Mouse (Mus musculus) left cerebral cortex, postnatal 4 days (tissue): ENCODE data around the gene Nfya. TPM values are rescaled to one million over a fixed set of nuclear protein-coding genes. Genes with fewer than 3 reads are reported as not detected.

Experiments used
- DNase-seq: peaks from one replicate; pipeline ENCODE4 v3.0.0-alpha.2; 2022
- intact Hi-C: fragments of 180-260 bp; cut with DNase I; formaldehyde crosslinking; loops from one replicate; pipeline ENCODE4 v1.15.1; 2025
- total RNA-seq, 2 experiments: library from RNA; stranded (reverse); gene quantifications; 2 replicates each; pipeline ENCODE4 v1.2.3; 2021

Nfya gene
- 10 to 100 TPM; 60.9 to 70.9 TPM for total RNA-seq

DNA sequence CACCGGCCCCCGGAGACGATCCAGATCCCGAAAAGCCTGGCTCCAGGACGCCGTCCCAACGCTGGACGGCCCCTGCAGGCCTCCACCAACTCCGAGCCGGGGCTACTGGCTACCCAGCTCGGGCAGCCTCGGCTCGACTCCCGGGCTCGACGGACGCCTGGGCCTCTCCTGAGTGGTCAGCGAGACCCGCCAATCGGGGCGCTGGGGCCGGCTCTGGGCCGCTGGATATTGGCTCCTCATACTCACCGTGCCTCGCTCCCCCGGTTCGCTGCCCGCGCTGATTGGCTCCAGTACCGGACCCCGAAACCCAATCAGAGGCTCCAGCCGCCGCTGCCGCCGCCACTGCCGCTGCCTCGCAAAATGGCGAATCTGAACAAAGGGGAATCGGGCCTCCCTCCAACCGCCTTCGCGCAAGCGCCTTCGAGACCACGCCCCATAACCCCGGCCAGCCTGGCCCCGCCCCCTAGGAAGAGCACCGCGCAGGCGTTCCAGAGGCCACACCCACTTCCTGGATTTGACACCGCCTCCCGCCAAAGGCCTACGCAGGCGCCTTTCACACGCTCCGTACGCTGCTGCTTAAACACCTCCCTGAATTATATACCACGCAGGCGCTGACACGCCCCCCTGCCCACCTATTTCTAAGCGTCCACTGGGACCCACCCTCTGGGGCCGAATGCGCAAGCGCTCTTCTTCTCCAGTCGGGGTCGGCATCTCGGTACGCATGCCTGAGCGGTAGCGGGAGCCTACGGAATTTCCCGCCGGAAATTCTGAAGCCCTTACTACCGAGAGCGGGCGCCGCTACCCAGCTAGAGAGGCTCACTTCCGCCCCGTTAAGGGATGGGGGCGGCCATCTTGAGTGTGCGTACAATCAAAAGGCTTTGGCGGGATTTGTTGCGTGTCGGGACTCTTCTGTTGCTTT, at the start of gene Nfya, which contains the start of gene Oard1:
Gene Nfya, minus strand, starts transcription at position 527 of the 919 bp plus-strand sequence.
Gene Oard1, plus strand, starts transcription at position 635 of the 919 bp plus-strand sequence.
- intact Hi-C loops: no loop called here
- peak; percentile 100 for DNase-seq

DNA sequence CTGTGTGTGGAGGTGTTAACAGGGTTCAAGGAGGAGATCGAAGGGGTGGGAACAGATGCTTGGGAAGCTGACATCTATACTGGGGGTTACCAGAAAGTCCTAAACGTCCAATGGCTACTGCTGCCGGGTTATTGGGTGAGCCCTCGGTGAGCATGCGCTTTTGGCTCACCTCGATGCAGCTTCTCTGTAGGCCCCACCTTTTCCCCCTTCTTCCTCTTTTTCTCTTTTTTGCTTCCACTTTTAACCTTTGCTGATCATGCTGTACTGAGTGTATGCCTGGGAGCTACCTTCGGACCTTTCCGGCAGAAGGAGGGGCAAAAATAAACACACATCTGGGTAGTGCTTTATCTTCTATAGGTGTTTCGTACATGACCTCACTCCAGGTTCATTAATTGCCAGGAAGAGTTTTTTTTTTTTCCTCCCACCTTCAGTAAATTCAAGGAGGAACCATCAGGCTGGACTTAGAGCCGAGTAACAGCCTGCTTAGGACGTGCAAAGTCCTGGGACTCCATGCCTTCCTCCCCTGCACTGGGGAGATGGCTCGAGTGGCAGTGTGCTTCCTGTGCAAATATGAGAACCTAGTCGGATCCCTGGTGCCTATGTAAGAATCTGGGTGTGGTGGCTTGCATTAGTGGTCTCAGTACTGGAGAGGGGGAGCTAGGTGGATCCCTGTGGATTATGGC, 48.4 kb upstream of the Nfya start:
- no peak for DNase-seq
- intact Hi-C loops: no loop called here

DNA sequence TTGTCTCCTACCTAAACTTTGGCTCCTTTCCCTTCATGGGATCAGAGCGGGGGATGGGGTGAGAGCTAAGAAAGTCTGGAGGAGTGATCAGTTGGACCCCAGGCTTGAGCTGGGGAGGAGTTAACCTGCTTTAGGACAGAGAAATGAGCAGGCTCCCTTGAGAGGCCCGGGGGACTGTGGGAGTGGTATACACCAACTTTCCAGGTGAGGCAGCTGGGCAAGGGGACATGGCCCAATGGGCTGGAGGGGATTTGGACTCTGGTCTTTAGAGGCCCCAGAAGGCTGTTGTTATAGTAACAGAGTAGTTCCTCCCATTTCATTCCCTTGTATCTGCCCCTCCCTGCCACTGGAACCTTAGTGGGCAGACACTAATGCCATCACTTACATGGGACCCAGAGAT, 46.2 kb upstream of the Nfya start:
- no peak for DNase-seq
- intact Hi-C loops: no loop called here

DNA sequence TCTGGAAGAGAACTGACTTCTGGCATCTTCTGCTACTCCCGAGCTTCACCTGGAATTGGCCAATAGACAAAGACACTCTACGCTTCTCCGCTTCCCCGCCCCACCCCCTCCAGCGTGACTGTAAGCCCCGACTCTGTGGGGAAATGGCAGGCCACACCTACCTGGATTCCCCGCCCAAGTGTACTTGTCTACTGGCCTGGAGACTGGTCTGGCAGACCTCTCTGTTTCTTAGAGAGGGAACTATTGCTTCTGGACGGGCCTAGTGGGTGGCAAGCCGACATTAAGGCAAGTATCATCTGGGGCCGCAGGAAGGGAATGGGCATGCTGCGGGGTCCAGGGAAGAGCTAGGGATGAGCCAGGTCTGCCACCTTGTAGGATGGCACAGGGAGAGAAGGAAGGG, 45.0 kb upstream of the Nfya start, which contains the start of gene Unc5cl:
Gene Unc5cl, plus strand, starts transcription at position 214 of the 400 bp plus-strand sequence.
- intact Hi-C loops: no loop called here
- DNase-seq: no peak

DNA sequence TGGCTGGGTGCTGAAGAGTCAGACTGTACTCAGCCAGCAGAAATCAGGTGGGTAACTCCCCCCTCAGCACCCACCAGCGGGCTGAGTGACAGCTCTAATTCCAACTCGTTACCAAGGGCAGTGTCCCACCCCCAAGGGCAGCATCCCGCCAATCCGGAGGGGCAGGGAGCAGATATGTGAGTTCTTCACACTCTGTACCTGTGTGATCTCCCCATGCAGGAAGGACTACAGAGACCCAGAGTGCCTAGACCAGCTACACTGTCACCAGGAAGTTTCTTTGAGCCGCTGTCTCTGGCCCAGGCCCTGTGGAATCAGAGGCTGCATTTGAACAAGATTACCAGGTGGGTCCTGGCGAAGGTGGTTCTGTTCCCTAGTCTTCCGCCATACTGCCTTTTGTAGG, 44.5 kb upstream of the Nfya start:
- intact Hi-C loops: no loop called here
- no peak for DNase-seq

- intact Hi-C loops: no loop called here
- no peak for DNase-seq
Observed at GRCm38 (mm10) chr17:48453489-48453888, 43.8 kb upstream of the Nfya start.

GRCm38 (mm10) chr17:48451753-48452444, 42.2 kb upstream of the Nfya start:
- DNase-seq: no peak
- intact Hi-C loops: no loop called here

GRCm38 (mm10) chr17:48451353-48451675, 41.6 kb upstream of the Nfya start, which contains the start of gene Tspo2:
TSS of gene Tspo2 (minus strand) at chr17:48451522.
- intact Hi-C loops: no loop called here
- DNase-seq: no peak

DNA sequence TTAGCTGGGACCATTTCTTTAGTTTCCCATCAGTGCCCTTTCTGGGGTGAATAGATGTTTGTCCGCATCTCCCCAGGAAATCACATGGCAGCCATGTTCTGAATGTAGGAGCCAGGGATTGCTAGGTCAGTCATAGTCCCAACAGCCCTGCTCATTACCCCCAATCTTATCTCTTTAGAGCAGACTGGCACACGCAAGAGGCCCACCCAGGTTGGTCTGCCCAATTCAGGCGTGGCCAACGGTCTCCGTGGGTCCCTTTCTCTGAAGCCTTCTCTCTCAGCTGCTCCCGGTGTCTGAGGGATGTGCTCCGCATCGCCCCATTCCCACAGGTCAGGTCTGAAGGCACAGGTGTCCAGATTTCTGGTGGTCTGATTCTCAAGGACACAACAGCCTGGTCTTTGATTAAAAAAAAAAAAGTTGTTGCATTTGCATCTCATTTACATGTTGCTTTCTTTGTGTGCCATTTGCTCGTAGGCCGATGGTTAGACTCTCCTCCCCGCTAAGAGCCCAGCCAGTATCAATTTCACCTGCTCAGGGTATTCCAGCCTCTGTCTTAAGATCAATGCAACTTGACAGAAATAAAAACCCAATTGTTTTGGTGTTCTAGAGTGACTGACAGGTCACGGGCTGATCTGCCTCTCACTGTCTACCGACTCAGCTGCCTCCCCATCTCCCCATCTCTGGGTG, 41.1 kb upstream of the Nfya start:
- intact Hi-C loops: no loop called here

DNA sequence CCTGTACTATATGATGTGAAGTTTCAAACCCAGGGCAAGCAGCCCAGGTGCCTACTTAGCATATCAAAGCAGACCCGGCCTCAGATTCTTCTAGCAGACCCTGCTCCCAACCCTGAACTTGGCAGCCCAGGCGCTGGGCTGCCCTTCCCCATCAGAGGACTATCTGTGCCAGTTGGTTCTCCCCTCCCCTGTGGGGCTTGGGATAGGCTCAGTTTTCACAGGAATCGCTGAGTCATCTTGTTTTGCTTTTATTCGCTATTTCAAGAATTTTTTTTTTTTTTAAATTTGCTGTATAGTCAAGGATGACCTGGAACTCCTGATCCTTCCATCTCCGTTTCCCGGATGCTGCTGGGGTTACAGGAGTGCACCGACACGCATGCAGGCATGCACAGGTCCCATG, 38.0 kb upstream of the Nfya start:
- DNase-seq: no peak
- intact Hi-C loops: no loop called here

More for the DNA sequence above, 41.1 kb upstream of the Nfya start:
- no peak for DNase-seq

DNA sequence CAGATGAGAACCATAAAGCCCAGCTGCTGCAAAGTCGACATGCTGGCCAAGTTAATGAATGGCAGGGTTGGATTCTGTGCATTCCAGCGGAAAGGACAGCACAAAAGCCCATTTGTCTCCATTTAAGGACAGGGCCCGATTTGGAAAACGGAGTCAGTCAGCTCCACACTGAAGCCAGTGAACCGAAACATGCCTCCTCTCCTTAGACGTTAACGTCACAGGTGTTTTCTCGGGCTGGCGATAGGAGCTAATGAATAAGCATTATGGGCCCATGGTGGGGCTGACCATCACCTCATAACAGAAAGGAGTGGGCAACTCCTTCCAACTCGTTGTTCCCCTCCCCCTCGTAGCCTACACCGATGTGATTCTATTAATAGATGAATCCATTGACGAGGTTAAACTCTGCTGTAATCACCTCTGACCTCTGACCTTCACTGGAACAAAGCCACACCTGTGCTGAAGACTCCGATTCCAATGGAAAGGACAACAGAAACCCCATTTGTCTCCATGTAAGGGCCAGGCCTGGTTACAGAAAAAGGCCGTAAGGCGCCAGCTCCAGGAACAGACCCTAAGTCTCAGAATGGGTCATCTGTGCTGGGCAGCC, 33.9 kb upstream of the Nfya start:
- intact Hi-C loops: no loop called here
- DNase-seq: no peak

GRCm38 (mm10) chr17:48442745-48443457, 33.2 kb upstream of the Nfya start:
- DNase-seq: no peak
- intact Hi-C loops: no loop called here

DNA sequence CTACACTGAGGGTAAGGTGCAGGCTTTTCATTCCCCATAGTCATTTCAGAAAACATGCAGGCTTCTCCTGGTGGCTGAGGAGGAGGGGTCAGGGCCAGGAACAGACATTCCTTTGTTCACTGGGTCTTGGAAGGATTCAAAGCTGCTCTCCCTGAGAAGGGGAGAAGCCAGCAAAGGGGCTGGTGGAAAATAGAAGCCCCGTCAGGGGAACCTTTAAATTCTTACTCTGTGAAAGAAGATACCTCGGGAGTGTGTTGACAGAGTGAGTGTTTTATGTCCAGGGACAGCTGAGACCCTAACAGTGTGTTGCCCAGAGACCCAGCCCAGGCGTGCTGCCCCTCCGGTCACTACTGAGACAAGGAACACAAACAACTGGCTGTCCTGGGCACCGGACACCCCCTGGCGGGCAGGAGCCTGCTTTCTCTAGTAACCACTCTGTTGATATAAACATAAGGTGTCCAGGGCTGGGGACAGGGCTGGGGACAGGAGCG, 27.8 kb upstream of the Nfya start:
- no peak for DNase-seq
- intact Hi-C loops: no loop called here

DNA sequence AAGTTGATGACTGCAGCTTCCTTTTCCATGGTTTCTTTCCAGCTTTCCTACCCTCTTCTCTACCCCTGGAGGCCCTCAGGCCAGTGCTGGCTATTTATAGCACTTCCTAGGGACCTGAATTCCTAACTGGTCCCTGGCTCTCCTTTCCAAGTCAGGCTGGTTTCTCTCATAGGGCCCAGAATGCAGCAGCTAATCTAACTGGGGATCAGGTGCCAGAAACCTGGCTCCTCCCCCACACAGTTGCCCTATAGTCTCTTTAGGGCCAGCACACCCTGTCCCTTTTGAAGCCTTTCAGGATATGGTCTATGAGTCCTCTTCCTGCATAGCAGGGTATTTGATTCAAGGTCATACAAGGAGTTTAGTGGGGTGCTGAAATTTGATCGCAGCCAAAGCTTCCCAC, 26.8 kb upstream of the Nfya start:
- no peak for DNase-seq
- intact Hi-C loops: no loop called here

DNA sequence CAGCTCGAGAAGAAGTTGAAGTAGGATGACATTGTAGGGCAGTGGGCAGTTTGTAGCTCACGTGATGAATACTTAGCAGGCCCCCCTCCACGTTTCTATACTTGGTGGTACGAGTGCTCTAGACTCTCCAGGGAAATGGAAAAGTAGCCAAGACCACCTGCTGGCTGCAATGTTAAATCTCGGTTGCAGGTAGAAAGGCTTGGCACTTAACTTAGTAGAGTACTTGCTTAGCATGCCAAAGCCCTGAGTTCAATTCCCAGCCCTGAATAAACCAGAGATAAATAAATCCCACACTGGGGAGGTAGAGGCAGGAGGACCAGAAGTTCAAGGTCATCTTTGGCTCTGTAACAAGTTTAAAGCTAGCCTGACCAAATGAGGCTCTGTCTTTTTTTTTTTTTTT, 24.8 kb upstream of the Nfya start:
- intact Hi-C loops: no loop called here
- DNase-seq: no peak

- DNase-seq: no peak
- intact Hi-C loops: no loop called here
Observed at GRCm38 (mm10) chr17:48433689-48434330, 24.1 kb upstream of the Nfya start.

DNA sequence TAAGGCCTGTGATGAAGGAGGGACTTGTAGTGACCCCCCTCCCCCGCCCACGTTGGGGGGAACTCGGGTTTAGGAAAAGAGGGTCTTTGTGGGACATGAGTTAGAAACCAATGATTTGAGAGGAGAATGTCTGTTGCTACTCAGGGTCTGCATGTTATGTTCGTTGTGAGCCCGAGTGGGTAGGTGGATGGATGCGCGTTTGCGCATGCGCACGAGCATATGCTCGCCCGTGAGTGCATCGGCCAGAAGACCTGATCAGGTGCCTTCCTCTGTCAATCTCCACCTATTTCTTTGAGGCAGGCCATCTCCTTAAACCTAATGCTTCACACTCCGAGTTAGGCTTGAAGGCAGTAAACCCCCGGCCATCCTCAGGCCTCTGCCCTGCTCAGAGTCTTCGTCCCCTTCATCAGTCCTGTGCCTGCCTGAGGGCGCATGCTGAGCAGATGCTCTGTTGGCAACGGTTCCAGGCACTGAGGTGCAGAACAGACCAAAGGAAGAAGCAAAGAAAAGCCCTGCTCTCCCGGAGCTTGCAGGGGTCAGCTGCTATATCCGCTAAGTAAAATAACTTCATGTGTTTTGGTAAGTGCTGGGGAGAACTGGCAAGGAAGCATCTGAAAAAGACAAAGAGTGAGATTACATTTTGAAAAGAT, 23.4 kb upstream of the Nfya start:
- intact Hi-C loops: no loop called here
- DNase-seq: peak; percentile 65

- intact Hi-C loops: no loop called here
- peak; percentile 55 for DNase-seq
Observed at GRCm38 (mm10) chr17:48432158-48432980, 22.7 kb upstream of the Nfya start, which contains the start of gene Apobec2. TSS of gene Apobec2 (minus strand) at chr17:48432930.
